Mouse (Mus musculus): Measurements from ENCODE around the gene Nudt16l1.

DNA sequence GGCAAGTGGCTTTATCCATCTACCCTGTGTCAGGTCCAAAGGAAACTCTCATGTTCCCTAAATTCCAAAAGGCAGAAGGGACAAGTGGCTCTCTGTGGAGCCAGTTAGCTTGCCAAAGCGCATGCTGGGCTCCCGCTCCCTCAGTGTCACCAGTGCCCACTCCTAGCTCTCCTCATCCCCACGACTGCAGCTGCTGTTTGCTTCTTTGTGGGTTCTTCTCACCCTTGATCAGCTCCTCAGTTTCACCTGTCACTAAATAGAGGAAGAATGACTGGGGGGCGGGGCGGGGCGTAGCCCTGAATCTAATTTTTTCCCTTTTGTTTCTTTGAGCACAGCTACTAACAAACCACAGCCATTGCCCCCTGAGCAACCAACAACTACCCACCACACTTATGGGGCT is 39.7 kb upstream of the Nudt16l1 start:
- no peak for TF ChIP-seq CTCF (conservative IDR thresholded peaks at IDR 0.05; ENCODE audit: insufficient read depth, insufficient read length, low read depth, low read length)
- no peak for TF ChIP-seq POLR2A (IDR thresholded peaks at IDR 0.05; ENCODE audit: low read depth, low read length)

Data from kidney, adult 2 months (tissue).